Mouse (Mus musculus) frontal cortex, adult 2 months (tissue): ENCODE data around the gene Hsd17b7. TPM values are rescaled to one million over a fixed set of nuclear protein-coding genes. Genes with fewer than 3 reads are reported as not detected.
"Not testable (repeated sequence)": the region's sequence is repeated elsewhere in the genome, so short reads cannot be mapped to it uniquely, and the experiment has no call there.

ENCODE experiments used
- DNase-seq, 2 experiments: peaks; one replicate each; pipeline ENCODE4 v3.0.0; 2022; ENCODE audit warnings: low spot score in 1 of 2; ENCODE audit errors: extremely low spot score in 1 of 2
- polyA plus RNA-seq: library from polyadenylated mRNA; depleted of rRNA; stranded (reverse); fragments of >200 nt; gene quantifications from 2 replicates; pipeline ENCODE4 v1.2.3, GENCODE M21; 2012; rRNA removed

Gene Hsd17b7
- polyA plus RNA-seq, result 11.5 and 12.0 TPM in 2 replicates

DNA sequence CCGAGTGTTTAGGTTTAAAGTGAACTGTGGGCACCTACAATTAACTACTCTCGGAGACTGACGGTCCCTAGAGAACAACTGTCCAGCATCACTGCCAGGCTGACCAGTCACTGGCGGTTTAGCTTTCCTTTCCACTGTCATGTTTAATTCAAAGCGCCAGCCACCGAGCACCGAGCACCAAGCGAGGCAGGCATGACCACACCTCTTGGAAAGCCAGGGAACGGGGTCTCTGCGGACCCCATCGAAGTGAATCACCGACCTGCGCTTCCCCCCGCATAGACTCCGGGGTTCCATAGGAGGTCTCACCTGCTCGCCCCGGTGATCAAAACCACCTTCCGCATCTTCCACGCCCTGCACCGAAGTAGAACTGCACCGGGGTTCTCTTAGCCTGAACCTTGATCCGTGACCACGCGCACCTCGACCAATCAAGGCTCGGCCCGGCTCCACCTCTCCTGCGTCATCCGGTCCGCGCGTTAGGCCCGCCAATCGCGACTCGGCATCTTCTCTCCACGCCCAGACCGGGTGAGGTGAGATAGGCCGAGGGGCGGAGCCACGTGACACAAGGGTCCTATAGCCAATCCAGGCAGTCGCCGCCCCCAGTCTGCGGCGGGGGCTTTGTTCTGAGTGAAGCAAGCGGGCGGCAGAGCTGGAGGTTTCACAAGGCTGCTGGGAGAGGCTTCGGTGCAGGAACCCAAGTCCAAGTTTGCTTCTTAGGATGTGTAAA, at the start of gene Hsd17b7:
Gene Hsd17b7 (minus strand): TSS at position 450 of the 724 bp plus-strand sequence.
- peak; percentile 99 for DNase-seq

DNA sequence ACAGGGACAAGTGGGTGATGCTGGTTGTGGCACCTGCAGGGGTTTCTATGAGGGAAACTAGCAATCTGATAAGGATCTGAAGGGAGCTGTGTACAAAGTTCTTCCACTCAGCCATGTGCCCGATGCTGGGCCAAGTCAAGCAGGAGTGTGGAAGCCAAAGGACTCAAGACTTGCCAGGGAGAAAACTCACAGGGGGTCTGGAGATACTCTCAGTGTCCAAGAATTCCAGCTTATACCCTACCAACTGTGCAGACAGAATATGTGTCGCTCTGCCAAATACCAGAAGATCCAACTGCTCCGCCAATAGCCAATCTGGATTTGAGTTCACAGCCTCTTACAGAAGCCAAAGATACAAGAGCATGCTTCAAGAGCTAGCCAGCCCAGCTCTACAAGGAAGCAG, 45.7 kb upstream of the Hsd17b7 start:
- DNase-seq, result no peak

DNA sequence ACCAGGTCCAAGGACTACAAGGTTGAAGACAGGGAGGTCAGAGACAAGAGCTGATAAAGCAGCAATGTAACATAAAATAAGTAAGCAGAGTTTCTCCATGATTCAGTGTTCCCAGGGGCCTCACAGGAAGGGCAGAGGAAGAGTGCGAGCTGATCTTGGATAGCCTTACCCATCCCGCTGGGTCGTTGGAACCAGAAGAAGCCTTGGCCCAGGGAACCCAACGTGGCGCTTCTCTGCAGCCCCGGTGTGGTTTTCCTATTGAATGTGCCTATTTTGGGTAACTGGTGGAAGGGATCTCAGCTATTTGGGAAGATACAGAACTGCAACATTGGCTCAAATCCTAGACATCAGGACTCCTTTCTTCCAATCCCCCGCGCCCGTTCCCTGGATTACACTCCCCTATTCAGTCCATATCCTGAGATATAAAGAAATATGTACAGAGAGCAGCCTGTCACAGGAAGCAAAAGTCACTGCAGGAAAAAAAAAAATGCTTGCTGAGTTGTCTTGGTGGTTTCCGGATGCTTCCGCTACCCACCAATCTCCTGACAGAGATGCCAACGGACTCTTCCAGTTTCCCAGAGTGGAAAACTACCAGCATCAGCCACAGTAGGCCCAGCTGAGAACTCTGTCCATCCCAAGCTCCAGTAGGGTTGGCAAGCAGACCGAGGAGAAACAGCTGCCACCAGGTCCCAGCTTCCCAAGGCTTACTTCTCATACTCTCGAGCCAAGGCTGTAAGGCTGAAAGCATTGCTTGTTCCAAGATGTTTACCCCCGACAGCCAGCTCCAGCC, 41.9 kb upstream of the Hsd17b7 start:
- DNase-seq, result peak in 1 of 2 experiments; percentile 6

DNA sequence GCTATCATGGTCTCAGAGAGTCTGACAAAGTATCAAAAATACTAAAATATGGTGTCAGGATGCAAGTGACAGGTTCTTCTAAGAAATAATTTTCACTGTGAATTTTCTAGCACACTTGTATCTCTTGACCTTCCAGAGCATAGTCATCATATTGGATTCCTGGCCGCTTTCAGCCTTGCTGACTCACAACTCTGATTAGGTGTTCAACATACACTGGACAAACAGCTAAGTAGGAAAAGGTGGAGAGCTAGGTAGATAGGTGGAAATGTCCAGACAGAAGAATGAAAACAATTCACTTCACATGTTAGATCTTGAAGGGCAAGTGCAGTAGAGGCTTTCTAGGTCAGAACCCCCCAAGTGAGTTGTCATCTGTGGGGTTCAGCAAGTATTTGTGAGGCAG, 40.3 kb upstream of the Hsd17b7 start:
- no peak for DNase-seq

DNA sequence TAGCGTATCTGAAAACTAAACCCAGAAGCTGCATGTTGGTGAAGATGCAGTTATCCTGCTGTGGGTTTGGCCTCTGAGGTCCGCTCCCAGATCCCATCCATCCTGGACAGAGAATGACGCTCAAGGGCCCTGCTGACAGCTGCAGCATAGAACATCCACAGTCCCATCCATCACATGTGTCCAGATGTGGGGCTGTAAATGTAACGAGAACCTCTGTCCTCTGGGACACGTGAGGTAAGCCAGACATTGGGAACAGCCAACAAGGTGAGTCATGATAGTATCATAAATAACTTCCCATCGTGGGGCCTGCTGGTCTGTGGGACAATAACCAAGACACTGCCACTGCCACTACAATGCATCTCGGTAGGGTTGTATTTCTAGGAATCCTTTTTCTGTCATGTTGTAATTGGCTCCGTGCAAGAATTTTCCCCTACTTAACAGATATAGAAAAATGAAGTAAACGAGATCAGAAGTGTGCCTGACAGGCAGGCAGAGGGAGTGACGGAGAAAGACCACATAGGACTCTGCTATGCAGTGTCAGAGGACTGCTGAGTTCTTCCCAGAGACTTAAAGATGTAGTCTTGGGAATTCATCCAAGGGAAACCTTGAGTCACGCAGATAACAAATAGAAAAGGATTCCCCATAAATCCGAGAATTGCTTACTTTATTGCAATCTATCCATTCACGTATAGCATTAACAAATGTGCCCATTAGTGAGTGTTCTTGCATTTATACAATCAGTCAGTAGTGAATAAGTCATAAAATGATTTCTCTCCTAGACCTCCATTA, 39.6 kb upstream of the Hsd17b7 start:
- no peak for DNase-seq

DNA sequence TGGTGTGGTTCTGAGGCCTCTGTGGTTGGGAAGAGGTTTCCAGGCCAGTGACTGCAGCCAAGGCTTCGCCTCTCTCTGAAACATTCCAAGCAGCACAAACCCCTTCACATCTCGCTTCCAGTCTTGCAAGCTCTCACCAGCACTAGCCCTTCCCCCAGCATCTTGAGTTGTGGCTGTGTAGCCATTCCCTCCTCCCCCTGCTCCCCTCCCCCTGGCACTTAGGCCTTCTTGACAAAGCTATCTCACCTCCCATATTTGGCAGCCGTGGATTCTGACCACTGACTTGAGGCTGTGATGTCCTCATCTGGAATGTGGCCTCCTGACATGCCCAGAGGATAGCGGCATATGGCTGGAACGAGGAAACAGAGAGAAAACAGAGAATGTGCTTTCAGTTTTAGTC, 37.5 kb upstream of the Hsd17b7 start:
- no peak for DNase-seq

DNA sequence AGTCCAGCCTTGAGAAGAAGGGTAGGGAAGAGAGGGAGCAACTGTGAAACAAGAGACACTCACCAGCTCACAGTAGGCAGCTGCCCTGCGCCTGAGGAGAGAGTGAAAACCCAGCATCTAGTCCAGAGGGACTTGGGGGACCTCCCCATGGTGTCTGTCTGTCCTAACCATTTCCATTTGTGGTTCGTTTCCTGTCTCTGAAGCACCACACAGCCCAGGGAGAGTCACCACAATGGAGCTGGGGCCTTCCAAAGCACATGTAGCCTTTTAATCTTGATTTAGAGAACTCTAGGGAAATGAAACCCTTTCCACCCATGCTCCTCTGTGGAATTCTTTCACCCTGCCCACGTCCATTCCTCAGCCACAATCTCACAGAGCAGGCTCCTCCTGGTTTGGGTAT, 36.3 kb upstream of the Hsd17b7 start:
- no peak for DNase-seq

DNA sequence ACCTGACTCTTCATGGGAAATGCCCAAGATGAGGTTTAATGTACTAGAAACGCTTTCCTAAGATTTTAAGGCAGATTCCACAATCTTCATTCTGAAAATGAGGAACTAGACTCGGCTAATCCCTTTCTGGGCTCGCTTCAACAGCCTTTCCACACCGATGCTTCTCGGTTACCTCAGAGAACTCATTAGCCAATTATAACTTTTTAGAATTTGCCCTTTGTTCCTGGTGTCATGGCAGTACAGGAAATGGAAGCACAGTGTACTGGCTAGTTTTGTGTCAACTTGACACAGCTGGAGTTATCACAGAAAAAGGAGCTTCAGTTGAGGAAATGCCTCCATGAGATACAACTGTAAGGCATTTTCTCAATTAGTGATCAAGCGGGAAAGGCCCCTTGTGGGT, 24.9 kb upstream of the Hsd17b7 start:
- not testable (repeated sequence) for DNase-seq

DNA sequence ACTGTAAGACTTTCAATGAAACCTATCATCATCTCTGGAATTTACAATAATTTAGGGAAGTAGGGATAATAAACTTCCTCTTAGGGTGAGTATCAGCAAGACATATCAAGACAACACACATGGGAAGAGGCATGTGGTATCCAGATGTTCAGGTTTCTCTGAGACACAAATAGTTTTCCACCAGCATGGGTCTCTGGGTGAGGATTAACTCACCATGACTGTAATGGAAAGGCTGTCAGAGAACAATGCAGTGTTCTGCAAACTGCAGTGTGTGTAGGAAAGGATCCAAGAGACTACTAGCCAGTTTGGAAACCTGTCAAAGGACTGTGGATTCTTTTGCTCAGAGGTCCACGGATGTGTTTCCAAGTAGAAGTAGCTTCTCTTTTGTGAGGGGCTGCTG, 17.1 kb upstream of the Hsd17b7 start:
- no peak for DNase-seq

DNA sequence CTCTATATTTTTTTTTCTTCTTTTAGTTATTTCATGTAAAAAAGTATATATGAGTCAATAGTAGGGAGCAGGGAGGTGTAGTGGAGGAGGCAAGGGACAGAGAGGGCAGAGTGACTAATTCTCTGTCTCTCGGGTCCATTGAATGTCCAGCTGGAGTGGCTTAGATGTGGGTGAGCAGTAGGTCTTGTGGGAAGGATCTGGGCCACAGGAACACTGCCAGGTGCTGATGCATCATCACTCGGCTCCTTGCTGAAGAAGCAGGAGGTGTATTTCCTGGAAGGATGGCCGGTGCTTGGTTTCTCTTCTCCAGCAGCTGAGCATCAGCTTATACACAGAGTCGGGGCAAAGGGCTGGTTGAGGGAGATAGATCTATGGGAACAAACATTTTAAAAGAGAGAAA, 8.6 kb upstream of the Hsd17b7 start:
- peak in 1 of 2 experiments; percentile 8 for DNase-seq

DNA sequence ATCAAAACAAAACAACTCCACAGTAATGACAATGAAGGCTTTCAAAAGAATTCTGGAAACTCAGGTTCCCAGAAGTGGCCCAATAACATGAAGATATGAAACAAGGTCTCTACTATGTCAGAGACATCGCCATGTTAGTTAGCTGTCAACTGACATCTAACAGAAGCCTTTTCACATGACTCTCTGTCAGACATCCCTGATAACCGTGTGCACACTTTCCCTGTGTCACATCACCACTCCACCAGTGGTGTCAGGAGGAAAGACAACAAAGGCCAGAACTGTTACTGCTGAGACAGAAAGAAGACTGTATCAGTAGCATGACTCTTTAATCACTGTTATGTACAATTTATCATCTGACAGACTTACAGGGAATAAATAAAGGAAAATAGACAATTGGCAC, 3.0 kb upstream of the Hsd17b7 start:
- no peak for DNase-seq

DNA sequence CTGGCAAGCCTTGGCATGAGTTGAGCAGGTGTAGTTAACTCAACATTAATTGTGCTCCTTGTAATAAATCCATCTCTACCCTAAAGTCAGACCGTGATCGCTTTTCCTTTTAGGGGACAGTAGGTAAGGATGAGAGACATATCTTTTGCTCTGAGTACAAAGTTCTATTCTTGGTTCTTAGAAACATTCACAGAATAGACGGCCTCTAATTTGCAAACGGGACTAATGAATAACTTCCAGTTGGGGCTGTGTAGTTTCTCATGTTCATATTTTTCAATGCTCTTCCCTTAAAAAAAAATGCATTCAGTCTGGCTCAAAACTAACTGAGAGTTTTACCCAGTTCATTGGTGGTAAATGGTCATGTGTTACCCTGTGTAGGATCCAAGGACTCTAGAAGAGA, 1.9 kb upstream of the Hsd17b7 start:
- no peak for DNase-seq

DNA sequence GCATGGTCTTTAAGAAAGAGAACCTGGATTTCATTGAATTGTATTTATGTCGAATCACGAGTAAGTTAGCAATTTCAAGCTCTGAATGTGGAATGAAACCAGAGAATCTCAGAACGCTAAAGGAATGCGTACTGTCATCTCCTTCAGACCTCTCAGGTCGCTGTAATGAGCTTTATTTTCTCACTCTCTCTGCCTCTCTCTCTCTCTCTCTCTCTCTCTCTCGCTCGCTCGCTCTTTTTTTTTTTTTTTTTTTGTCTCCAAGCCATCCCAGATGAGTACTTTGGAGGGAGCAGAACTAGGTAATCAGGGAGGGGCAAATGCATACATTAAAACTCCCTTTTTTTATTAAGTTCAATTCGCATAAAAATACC, 460 bp upstream of the Hsd17b7 start:
- DNase-seq, result no peak

DNA sequence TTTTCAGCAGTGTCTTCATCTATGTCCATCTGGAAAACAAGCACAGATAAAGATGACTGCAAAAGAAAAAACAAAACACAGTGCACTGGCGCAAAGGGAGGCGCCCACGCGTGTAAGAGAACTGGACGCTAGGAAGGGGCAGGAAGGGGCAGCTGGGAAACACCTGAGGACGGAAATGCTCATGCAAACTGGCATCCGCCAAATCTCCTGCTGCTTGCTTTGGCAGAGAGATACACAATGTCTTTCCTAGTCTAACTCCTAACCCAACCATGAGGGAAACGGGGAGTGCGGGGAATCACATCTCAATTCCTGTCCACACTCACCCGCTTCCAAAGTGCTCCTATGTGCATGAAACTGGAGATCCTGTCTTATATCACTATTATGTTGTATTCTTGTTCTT, 15.9 kb downstream of the Hsd17b7 start:
- no peak for DNase-seq

DNA sequence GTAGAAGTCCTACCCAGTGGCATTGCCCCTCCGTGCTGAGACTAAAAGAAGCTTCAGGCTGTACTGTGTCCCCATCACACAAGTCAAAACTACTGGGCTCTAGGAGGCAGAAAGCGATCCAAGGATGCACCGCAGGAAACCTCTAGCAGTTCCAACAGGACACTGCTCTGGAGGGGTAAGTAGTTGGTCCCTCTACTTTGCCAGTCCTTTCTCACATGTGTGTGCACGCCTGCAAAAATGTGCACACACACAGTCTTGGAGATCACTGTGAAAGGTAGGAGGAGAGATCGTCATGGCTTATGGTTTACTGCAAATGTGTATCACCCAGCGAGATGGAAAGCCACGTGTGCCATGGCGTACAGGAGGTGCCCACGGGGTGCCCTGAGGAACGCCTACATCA, 16.4 kb downstream of the Hsd17b7 start:
- no peak for DNase-seq

DNA sequence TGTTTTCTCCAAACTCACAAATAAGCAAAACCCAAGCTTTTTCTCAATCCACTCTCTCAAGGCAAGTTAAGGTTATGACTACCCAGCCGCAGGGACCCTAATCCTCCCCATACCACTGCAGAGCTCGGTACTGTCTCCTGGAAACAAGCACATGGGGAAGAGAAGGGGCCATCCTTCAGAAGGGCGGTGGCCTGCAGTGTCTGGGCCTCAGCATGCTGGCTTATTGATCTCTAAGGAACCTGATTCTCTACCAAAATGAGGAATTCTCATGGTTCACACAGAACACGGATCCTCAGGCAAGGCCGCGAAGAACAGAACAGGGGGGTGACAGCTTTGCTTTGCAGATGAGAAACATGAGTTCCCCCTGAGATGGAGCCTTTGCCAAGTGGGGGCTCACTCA, 17.5 kb downstream of the Hsd17b7 start:
- no peak for DNase-seq

DNA sequence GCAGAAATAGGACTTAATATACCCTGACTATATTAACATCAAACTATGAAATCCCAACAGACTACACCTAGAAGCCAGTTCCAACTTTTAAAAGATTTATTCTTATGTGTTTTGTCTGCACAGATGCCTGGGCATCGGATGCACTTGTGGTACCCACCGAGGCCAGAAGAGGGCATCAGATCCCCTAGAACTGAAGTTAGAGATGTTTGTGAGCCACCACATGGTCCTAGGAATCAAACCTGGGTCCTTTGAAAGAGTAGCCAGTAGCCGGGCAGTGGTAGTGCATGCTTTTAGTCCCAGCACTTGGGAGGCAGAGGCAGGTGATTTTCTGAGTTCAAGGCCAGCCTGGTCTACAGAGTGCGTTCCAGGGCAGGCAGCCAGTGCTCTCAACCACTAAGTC, 18.4 kb downstream of the Hsd17b7 start:
- DNase-seq, result no peak

DNA sequence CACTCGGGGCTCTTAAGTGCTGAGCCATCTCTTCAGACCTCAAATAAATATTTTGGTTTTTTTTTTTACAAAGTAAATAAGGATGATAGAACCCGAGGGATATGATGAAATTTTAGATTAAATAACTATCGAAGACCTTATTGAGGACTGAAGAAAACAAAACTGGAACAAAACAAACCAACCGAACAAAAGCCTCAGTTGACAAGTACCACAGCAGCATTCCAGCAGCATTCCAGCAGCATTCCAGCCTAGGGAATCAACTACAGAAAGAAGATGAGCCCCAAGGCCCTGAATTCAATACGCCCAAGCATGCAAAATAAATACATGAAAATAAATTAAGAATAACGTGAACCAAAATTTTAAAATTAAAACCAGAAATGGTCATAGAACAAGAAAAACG, 19.1 kb downstream of the Hsd17b7 start:
- DNase-seq, result no peak

DNA sequence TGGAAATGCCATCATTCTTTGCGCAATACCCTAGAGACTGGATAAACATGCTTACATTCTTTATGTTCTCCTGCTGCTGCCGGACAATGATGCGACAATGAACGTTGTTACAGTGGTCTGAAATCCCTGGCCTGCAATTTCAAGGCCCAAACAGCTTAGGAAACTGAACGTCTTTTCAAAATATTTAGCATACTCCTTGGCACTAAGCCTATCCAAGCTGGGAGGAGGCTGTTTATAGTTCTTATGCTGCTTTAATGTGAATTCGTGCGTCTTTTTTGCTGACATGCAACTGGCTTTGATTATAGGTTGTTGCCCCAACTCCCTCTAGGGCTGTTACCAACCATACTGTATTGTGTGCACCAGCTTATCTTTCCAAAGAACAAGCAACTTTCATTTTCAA, 20.2 kb downstream of the Hsd17b7 start:
- DNase-seq, result no peak

DNA sequence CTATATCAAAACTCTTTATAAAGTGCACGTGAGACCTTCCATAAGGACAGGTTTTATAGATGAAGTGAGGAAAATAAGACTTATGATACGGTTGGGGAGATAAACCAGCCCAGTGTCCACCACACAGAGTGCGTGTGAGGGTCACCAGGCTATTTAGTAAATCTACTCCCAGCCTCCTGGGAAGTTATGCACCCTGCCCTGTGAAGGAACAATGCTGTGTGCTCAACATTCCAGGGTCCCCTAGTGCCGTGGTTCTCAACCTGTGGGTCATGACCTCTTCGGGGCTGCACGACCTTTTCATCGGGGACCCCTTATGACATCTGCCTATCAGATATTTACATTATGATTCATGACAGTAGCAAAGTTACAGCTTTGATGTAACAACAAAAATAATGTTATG, 20.8 kb downstream of the Hsd17b7 start:
- DNase-seq, result no peak

DNA sequence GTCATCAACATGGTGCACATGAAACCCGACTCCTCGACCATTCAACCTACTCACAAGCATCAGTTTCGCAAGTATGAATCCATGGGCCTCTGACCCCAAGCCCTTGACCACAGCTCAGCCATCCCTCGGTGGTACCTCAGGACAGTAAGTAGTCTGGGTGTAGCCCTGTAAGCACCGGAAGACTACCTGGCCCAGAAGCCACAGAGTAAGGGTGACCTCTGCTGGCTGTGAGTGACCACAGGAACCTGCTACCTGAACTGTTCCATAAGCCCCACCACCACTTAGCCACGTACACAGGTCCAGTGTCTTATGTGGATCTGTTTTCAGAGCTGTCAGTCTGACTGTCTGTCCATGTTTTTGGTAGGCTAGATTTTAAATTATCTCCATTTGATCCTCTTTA, 21.4 kb downstream of the Hsd17b7 start:
- DNase-seq, result no peak
